ENCODE assay signal across 19 mouse cellular contexts in genomic region chr1:121452498-121452897, GRCm38 (mm10). TPM values are rescaled to one million over a fixed set of nuclear protein-coding genes. Genes with fewer than 3 reads are reported as not detected.
DNase-seq lines count a peak whose midpoint lies in the region; ATAC-seq and TF ChIP-seq lines count a peak whose summit lies in the region.
"Had no signal": no experiment of that assay in that cellular context is flagged by ENCODE, and none has a peak within 500 bp of the region (broad histone marks: within the 10 kb centered on the region; RNA-seq: fewer than 3 reads in every experiment).

No protein-coding gene starts in this region.

- no peaks in the 10 kb centered on the region for H3K27me3 ChIP-seq in intestine, embryonic 14.5 days (replicated peaks; ENCODE audit: control insufficient read depth, insufficient read depth, low read length)
- H3K27me3 ChIP-seq in intestine, postnatal 0 days (replicated peaks; ENCODE audit: control insufficient read depth, insufficient read depth, low read length), result no peaks in the 10 kb centered on the region
- H3K27me3 ChIP-seq in forebrain, embryonic 11.5 days (ENCODE audit: control insufficient read depth, insufficient read depth, low read length), result no peaks in the 10 kb centered on the region
- H3K27me3 ChIP-seq in limb, embryonic 11.5 days (ENCODE audit: control insufficient read depth, insufficient read depth, low read length), result no peaks in the 10 kb centered on the region
- no peaks in the 10 kb centered on the region for H3K27me3 ChIP-seq in heart, embryonic 11.5 days (ENCODE audit: control insufficient read depth, insufficient read depth, low read length)
- H3K27me3 ChIP-seq: neural tube, embryonic 12.5 days had no signal

- no peaks in the 10 kb centered on the region for H3K9me3 ChIP-seq in intestine, embryonic 14.5 days (ENCODE audit: control insufficient read depth, low read length)
- H3K9me3 ChIP-seq in intestine, postnatal 0 days (ENCODE audit: control insufficient read depth), result no peaks in the 10 kb centered on the region
- no peaks in the 10 kb centered on the region for H3K9me3 ChIP-seq in forebrain, embryonic 11.5 days (ENCODE audit: control insufficient read depth, low read length)
- H3K9me3 ChIP-seq in limb, embryonic 11.5 days (ENCODE audit: control insufficient read depth, low read length), result no peaks in the 10 kb centered on the region
- H3K9me3 ChIP-seq in heart, embryonic 11.5 days (replicated peaks; ENCODE audit: control insufficient read depth, low read length), result no peaks in the 10 kb centered on the region
- H3K9me3 ChIP-seq: heart, embryonic 10.5 days; neural tube, embryonic 12.5 days had no signal

- ATAC-seq in intestine, embryonic 14.5 days (replicated peaks; ENCODE audit: low FRiP score, low TSS enrichment, low read depth), result 0 out of 2 replicates have a peak, but pooled peaks have one; percentile 13
- no peak for ATAC-seq in intestine, postnatal 0 days
- ATAC-seq in forebrain, embryonic 11.5 days (replicated peaks; ENCODE audit: low FRiP score), result peak; percentile 40; the same call in 1 of the 2 replicates
- no peak for ATAC-seq in limb, embryonic 11.5 days (ENCODE audit: insufficient number of reproducible peaks, low FRiP score, low TSS enrichment, low read depth)
- ATAC-seq in megakaryocyte progenitor cell, adult 5-6 weeks (replicated peaks; ENCODE audit: poor library complexity), result no peak
- no peak for ATAC-seq in erythroblast, adult 5-6 weeks (replicated peaks; ENCODE audit: low FRiP score, poor library complexity, severe bottlenecking)
- ATAC-seq in heart, embryonic 11.5 days (replicated peaks; ENCODE audit: insufficient number of reproducible peaks, low FRiP score, low TSS enrichment), result no peak
- ATAC-seq: midbrain, embryonic 16.5 days had no signal

- H3K27ac ChIP-seq in intestine, embryonic 14.5 days (ENCODE audit: low read depth), result no peak overlapping the region
- H3K27ac ChIP-seq in intestine, postnatal 0 days (ENCODE audit: low read depth, low read length), result no peak overlapping the region
- no peak overlapping the region for H3K27ac ChIP-seq in forebrain, embryonic 11.5 days (ENCODE audit: low read depth, low read length)
- H3K27ac ChIP-seq in limb, embryonic 11.5 days (replicated peaks; ENCODE audit: low read depth, low read length), result peak overlapping the region; percentile 56; the same call in 1 of the 2 replicates
- H3K27ac ChIP-seq in heart, embryonic 11.5 days (ENCODE audit: low read depth, low read length), result no peak overlapping the region
- H3K27ac ChIP-seq: heart, embryonic 10.5 days; neural tube, embryonic 12.5 days had no signal

- no peaks in the 10 kb centered on the region for H3K4me1 ChIP-seq in intestine, embryonic 14.5 days (replicated peaks; ENCODE audit: control insufficient read depth, insufficient read depth, low read length)
- H3K4me1 ChIP-seq in intestine, postnatal 0 days (replicated peaks; ENCODE audit: control insufficient read depth, insufficient read depth, low read length), result no peaks in the 10 kb centered on the region
- no peaks in the 10 kb centered on the region for H3K4me1 ChIP-seq in forebrain, embryonic 11.5 days (replicated peaks; ENCODE audit: control insufficient read depth, insufficient read depth, low read length)
- no peaks in the 10 kb centered on the region; the same call in 1 of the 2 replicates for H3K4me1 ChIP-seq in limb, embryonic 11.5 days (ENCODE audit: control insufficient read depth, insufficient read depth, low read length)
- no peaks in the 10 kb centered on the region for H3K4me1 ChIP-seq in heart, embryonic 11.5 days (ENCODE audit: control insufficient read depth, insufficient read depth, low read length)
- H3K4me1 ChIP-seq: neural tube, embryonic 12.5 days had no signal

- peaks cover 38% of the 10 kb centered on the region for H3K36me3 ChIP-seq in intestine, embryonic 14.5 days (ENCODE audit: control insufficient read depth, insufficient read depth, low read length)
- peaks cover 55% of the 10 kb centered on the region for H3K36me3 ChIP-seq in intestine, postnatal 0 days (ENCODE audit: control insufficient read depth, insufficient read depth)
- H3K36me3 ChIP-seq in forebrain, embryonic 11.5 days (ENCODE audit: control insufficient read depth, insufficient read depth, low read length), result no peaks in the 10 kb centered on the region
- H3K36me3 ChIP-seq in limb, embryonic 11.5 days (ENCODE audit: control insufficient read depth, insufficient read depth, low read length), result peaks cover 4% of the 10 kb centered on the region; the same call in 1 of the 2 replicates
- 0 out of 2 replicates have a peak, but pooled peaks cover 2% of the 10 kb centered on the region for H3K36me3 ChIP-seq in heart, embryonic 11.5 days (ENCODE audit: control insufficient read depth, insufficient read depth, low read length)

- H3K4me3 ChIP-seq in intestine, embryonic 14.5 days (ENCODE audit: low read depth, low read length), result no peak overlapping the region
- no peak overlapping the region for H3K4me3 ChIP-seq in intestine, postnatal 0 days (ENCODE audit: low read depth, low read length)
- H3K4me3 ChIP-seq in forebrain, embryonic 11.5 days (ENCODE audit: low read depth, low read length), result no peak overlapping the region
- no peak overlapping the region for H3K4me3 ChIP-seq in limb, embryonic 11.5 days (ENCODE audit: low read depth, low read length)
- H3K4me3 ChIP-seq in heart, embryonic 11.5 days (ENCODE audit: low read depth, low read length), result no peak overlapping the region
- H3K4me3 ChIP-seq: heart, embryonic 10.5 days; neural tube, embryonic 12.5 days had no signal

- DNase-seq in intestine, embryonic 14.5 days (ENCODE audit: low spot score), result no peak
- peak; percentile 4 for DNase-seq in brain, embryonic 18.5 days (ENCODE audit: low read depth, low spot score)
- no peak for DNase-seq in forebrain, embryonic 11.5 days (ENCODE audit: low spot score)
- DNase-seq in limb, embryonic 11.5 days (ENCODE audit: low spot score), result no peak
- DNase-seq: adrenal gland, adult 8-10 months; cerebellum, adult 9-11 months; gastrocnemius, postnatal 36 days; kidney, adult 11 months; kidney, postnatal 4 days; lung, adult 18-20 months; lung, postnatal 36 days; thymus, postnatal 14 days had no signal

- TF ChIP-seq CTCF in intestine, postnatal 0 days (IDR thresholded peaks at IDR 0.05; ENCODE audit: low read depth), result no peak

- no peak overlapping the region for H3K4me2 ChIP-seq in intestine, embryonic 14.5 days (ENCODE audit: low read length)
- no peak overlapping the region for H3K4me2 ChIP-seq in intestine, postnatal 0 days (replicated peaks; ENCODE audit: low read depth)
- H3K4me2 ChIP-seq in forebrain, embryonic 11.5 days (ENCODE audit: low read depth, low read length, severe bottlenecking), result no peak overlapping the region
- H3K4me2 ChIP-seq in limb, embryonic 11.5 days (ENCODE audit: low read depth, severe bottlenecking), result no peak overlapping the region
- H3K4me2 ChIP-seq in heart, embryonic 11.5 days, result no peak overlapping the region
- H3K4me2 ChIP-seq: neural tube, embryonic 12.5 days had no signal

- 49% methylated on average over 6 of the region's 6 CpGs for WGBS in intestine, embryonic 14.5 days
- WGBS in intestine, postnatal 0 days, result 73% methylated on average over 6 of the region's 6 CpGs
- 49% methylated on average over 6 of the region's 6 CpGs for WGBS in forebrain, embryonic 11.5 days
- WGBS in limb, embryonic 11.5 days, result 68% methylated on average over 6 of the region's 6 CpGs
- WGBS in heart, embryonic 11.5 days (ENCODE audit: insufficient replicate concordance), result 72% methylated on average over 6 of the region's 6 CpGs

- no peak overlapping the region for H3K9ac ChIP-seq in intestine, embryonic 14.5 days (ENCODE audit: low read length)
- no peak overlapping the region for H3K9ac ChIP-seq in intestine, postnatal 0 days (ENCODE audit: low read depth, low read length)
- no peak overlapping the region for H3K9ac ChIP-seq in forebrain, embryonic 11.5 days (ENCODE audit: low read length)
- H3K9ac ChIP-seq in limb, embryonic 11.5 days (ENCODE audit: low read length), result no peak overlapping the region
- H3K9ac ChIP-seq in heart, embryonic 11.5 days (ENCODE audit: low read depth, low read length), result no peak overlapping the region
- H3K9ac ChIP-seq: neural tube, embryonic 12.5 days had no signal

RNA-seq across cellular contexts. Expression of gene Ccdc93, which starts 21.6 kb away (rescaled TPM):
- 9.3 and 10.1 TPM in 2 replicates for polyA plus RNA-seq in intestine, embryonic 14.5 days (2014; fragmentation: Nextera tagmentation; extraction: Ambion mirVana)
- polyA plus RNA-seq in intestine, postnatal 0 days (2015; fragmentation: Nextera tagmentation; extraction: Ambion mirVana), result 8.2 and 10.1 TPM in 2 replicates
- 10.5 and 10.7 TPM in 2 replicates for polyA plus RNA-seq in forebrain, embryonic 11.5 days (2014; fragmentation: Nextera tagmentation; extraction: Ambion mirVana)
- polyA plus RNA-seq in limb, embryonic 11.5 days (2014; fragmentation: Nextera tagmentation; extraction: Ambion mirVana), result 10.8 and 12.6 TPM in 2 replicates
- total RNA-seq in megakaryocyte progenitor cell, adult 5-6 weeks (2015), result 13.3 and 17.0 TPM in 2 replicates
- total RNA-seq in megakaryocyte progenitor cell, adult 5-6 weeks (2017), result 26.3 and 31.4 TPM in 2 replicates
- total RNA-seq in erythroblast, adult 5-6 weeks (2015; ENCODE audit: low replicate concordance), result 1.9 and 7.9 TPM in 2 replicates
- total RNA-seq in erythroblast, adult 5-6 weeks (2017; ENCODE audit: low replicate concordance), result 3.8 and 6.3 TPM in 2 replicates
- 7.6 and 7.9 TPM in 2 replicates for polyA plus RNA-seq in heart, embryonic 11.5 days (2014; fragmentation: Nextera tagmentation; extraction: Ambion mirVana)

Comparison
In these comparisons a context has a peak if more than half of its experiments do, and no peak if none do; other contexts are left out.
1. ATAC-seq: peak in intestine, embryonic 14.5 days (single experiment) and forebrain, embryonic 11.5 days (single experiment); none in intestine, postnatal 0 days (single experiment), limb, embryonic 11.5 days (single experiment), megakaryocyte progenitor cell, adult 5-6 weeks (single experiment), erythroblast, adult 5-6 weeks (single experiment) and heart, embryonic 11.5 days (single experiment).